24 mouse cellular contexts compared by ENCODE assay signal in the genomic region with DNA sequence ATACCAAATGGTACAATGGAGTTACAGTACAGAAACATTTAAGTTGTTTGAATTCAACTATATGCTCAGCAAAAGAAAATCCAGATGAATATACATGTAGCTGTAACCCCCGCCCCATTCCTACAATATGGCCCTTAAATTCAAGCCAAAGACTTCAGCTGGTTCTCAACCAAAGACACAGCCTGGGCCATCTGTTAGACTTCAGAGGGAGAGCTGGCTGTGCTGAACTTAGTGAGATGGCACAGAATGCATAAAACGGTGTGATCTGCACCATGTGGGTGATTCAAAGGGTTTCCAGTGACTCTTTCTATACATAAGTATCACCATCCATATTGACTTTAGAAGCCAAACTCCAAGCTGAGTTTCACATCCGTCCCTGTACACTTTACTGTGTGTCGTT. TPM values are rescaled to one million over a fixed set of nuclear protein-coding genes. Genes with fewer than 3 reads are reported as not detected.
DNase-seq lines count a peak whose midpoint lies in the region; ATAC-seq and TF ChIP-seq lines count a peak whose summit lies in the region.
"Had no signal": no experiment of that assay in that cellular context is flagged by ENCODE, and none has a peak within 500 bp of the region (broad histone marks: within the 10 kb centered on the region; RNA-seq: fewer than 3 reads in every experiment).

No protein-coding gene starts in this region.

- TF ChIP-seq CTCF in cerebellum, adult 2 months (IDR thresholded peaks at IDR 0.05; ENCODE audit: borderline replicate concordance, insufficient read depth, low read depth, low read length) = no peak
- TF ChIP-seq CTCF in forebrain, postnatal 0 days (IDR thresholded peaks at IDR 0.05; ENCODE audit: low read depth) = no peak

- no peak overlapping the region for H3K9ac ChIP-seq in forebrain, postnatal 0 days
- H3K9ac ChIP-seq: hindbrain, embryonic 14.5 days; midbrain, embryonic 13.5 days; stomach, embryonic 15.5 days had no signal

- peak; percentile 30 to 79 for DNase-seq in layer of hippocampus, adult 18-20 months (ENCODE audit: low spot score in 2 of 2)
- no peak for DNase-seq in layer of hippocampus, adult 9-10 months (ENCODE audit: low spot score)
- peak; percentile 71 for DNase-seq in brain, embryonic 18.5 days (ENCODE audit: low read depth, low spot score)
- DNase-seq in cerebellum, adult 2 months = peak; percentile 39 to 77
- peak; percentile 87 for DNase-seq in forebrain, postnatal 0 days
- no peak for DNase-seq in yolk sac, embryonic 10.5 days (ENCODE audit: low spot score)
- DNase-seq in gastrocnemius, postnatal 10 days = no peak
- DNase-seq in midbrain, embryonic 10.5 days (ENCODE audit: low spot score) = no peak
- DNase-seq: adrenal gland, postnatal 10 days; gastrocnemius, postnatal 14 days; heart, postnatal 14 days; liver; lung, adult 2 months; lung, postnatal 4 days; thymus, postnatal 36 days had no signal

- no peak overlapping the region for H3K4me2 ChIP-seq in forebrain, postnatal 0 days (ENCODE audit: low read depth)
- H3K4me2 ChIP-seq: hindbrain, embryonic 14.5 days; midbrain, embryonic 13.5 days; stomach, embryonic 15.5 days had no signal

- whole genome bisulfite sequencing in cerebellum, adult 2 months = 41% methylated on average over 4 of the region's 4 CpGs
- 58% methylated on average over 4 of the region's 4 CpGs for WGBS in forebrain, postnatal 0 days
- WGBS in midbrain, embryonic 10.5 days = 87% methylated on average over 4 of the region's 4 CpGs

- no peaks in the 10 kb centered on the region for H3K9me3 ChIP-seq in forebrain, postnatal 0 days (ENCODE audit: low read length)
- no peaks in the 10 kb centered on the region for H3K9me3 ChIP-seq in midbrain, embryonic 10.5 days (replicated peaks)
- H3K9me3 ChIP-seq: embryonic facial prominence, embryonic 10.5 days; heart, embryonic 10.5 days; midbrain, embryonic 13.5 days; stomach, embryonic 15.5 days had no signal

- peak; percentile 92 for ATAC-seq in forebrain, postnatal 0 days
- ATAC-seq: intestine, postnatal 0 days; midbrain, embryonic 13.5 days had no signal

- H3K27ac ChIP-seq in cerebellum, adult 2 months (ENCODE audit: insufficient read depth, low read length) = no peak overlapping the region
- H3K27ac ChIP-seq in forebrain, postnatal 0 days (ENCODE audit: low read depth, low read length) = peak overlapping the region; percentile 67
- H3K27ac ChIP-seq in midbrain, embryonic 10.5 days (replicated peaks) = no peak overlapping the region
- H3K27ac ChIP-seq: embryonic facial prominence, embryonic 10.5 days; heart, embryonic 10.5 days; hindbrain, embryonic 14.5 days; kidney, postnatal 0 days; midbrain, embryonic 13.5 days; stomach, embryonic 15.5 days had no signal

- H3K4me1 ChIP-seq in cerebellum, adult 2 months (ENCODE audit: control insufficient read depth, insufficient read depth, low read length) = peaks cover 17% of the 10 kb centered on the region; the same call in 1 of the 2 replicates
- 0 out of 2 replicates have a peak, but pooled peaks cover 5% of the 10 kb centered on the region for H3K4me1 ChIP-seq in forebrain, postnatal 0 days (ENCODE audit: insufficient read depth)
- H3K4me1 ChIP-seq in midbrain, embryonic 10.5 days = peaks cover 13% of the 10 kb centered on the region

- no peaks in the 10 kb centered on the region for H3K36me3 ChIP-seq in forebrain, postnatal 0 days (ENCODE audit: insufficient read depth)
- H3K36me3 ChIP-seq in midbrain, embryonic 10.5 days = no peaks in the 10 kb centered on the region
- H3K36me3 ChIP-seq: embryonic facial prominence, embryonic 10.5 days; heart, embryonic 10.5 days; midbrain, embryonic 13.5 days; stomach, embryonic 15.5 days had no signal

- TF ChIP-seq POLR2A in cerebellum, adult 2 months (IDR thresholded peaks at IDR 0.05; ENCODE audit: borderline replicate concordance, insufficient read depth, low read length) = no peak

- no peaks in the 10 kb centered on the region for H3K27me3 ChIP-seq in cerebellum, adult 2 months (ENCODE audit: control insufficient read depth, insufficient read depth, low read length)
- H3K27me3 ChIP-seq in forebrain, postnatal 0 days (ENCODE audit: insufficient read depth, low read length) = no peaks in the 10 kb centered on the region
- no peaks in the 10 kb centered on the region for H3K27me3 ChIP-seq in midbrain, embryonic 10.5 days (ENCODE audit: low read depth, poor library complexity, severe bottlenecking)
- H3K27me3 ChIP-seq: midbrain, embryonic 13.5 days; stomach, embryonic 15.5 days had no signal

- no peak overlapping the region for H3K4me3 ChIP-seq in cerebellum, adult 2 months (replicated peaks; ENCODE audit: insufficient read depth, low read depth, low read length)
- H3K4me3 ChIP-seq in forebrain, postnatal 0 days (ENCODE audit: low read depth, low read length) = no peak overlapping the region
- no peak overlapping the region for H3K4me3 ChIP-seq in midbrain, embryonic 10.5 days
- H3K4me3 ChIP-seq: embryonic facial prominence, embryonic 10.5 days; erythroblast, embryonic 14.5 days; heart, embryonic 10.5 days; midbrain, embryonic 13.5 days; stomach, embryonic 15.5 days had no signal

RNA-seq across cellular contexts. Expression of a gene that starts 39.1 kb away (rescaled TPM):
- 100 to 1,000 TPM; 101 to 115 TPM for total RNA-seq in layer of hippocampus, adult 18-20 months (2021)
- 45.3 and 48.2 TPM in 2 replicates for polyA plus RNA-seq in cerebellum, adult 2 months (2012; rRNA removed)
- 30.9 and 37.6 TPM in 2 replicates for total RNA-seq in forebrain, postnatal 0 days (2014; rRNA removed)
- 6.1 and 6.3 TPM in 2 replicates for polyA plus RNA-seq in forebrain, postnatal 0 days (2015; fragmentation: Nextera tagmentation; extraction: Ambion mirVana)
- total RNA-seq in gastrocnemius, postnatal 10 days (2021) = 10 to 100 TPM; 48.3 to 49.1 TPM
- polyA plus RNA-seq in midbrain, embryonic 10.5 days (2016; fragmentation: Nextera tagmentation; extraction: Ambion mirVana) = 7.9 and 9.5 TPM in 2 replicates

RNA-seq across cellular contexts. Expression of a gene that starts 39.7 kb away (rescaled TPM):
- total RNA-seq in layer of hippocampus, adult 18-20 months (2021) = 10 to 100 TPM; 30.8 to 31.9 TPM
- 14.4 and 15.5 TPM in 2 replicates for polyA plus RNA-seq in cerebellum, adult 2 months (2012; rRNA removed)
- total RNA-seq in forebrain, postnatal 0 days (2014; rRNA removed) = 41.4 and 49.2 TPM in 2 replicates
- 4.3 and 6.5 TPM in 2 replicates for polyA plus RNA-seq in forebrain, postnatal 0 days (2015; fragmentation: Nextera tagmentation; extraction: Ambion mirVana)
- under 1 TPM; 0.14 to 0.29 TPM for total RNA-seq in gastrocnemius, postnatal 10 days (2021)
- polyA plus RNA-seq in midbrain, embryonic 10.5 days (2016; fragmentation: Nextera tagmentation; extraction: Ambion mirVana) = 0.72 and 1.2 TPM in 2 replicates
- total RNA-seq: MEL had no signal
- polyA plus RNA-seq: erythroblast, embryonic 14.5 days had no signal

Comparison
In these comparisons a context has a peak if more than half of its experiments do, and no peak if none do; other contexts are left out.
1. DNase-seq: peak in layer of hippocampus, adult 18-20 months (2 of 2), brain, embryonic 18.5 days (single experiment), cerebellum, adult 2 months (2 of 2) and forebrain, postnatal 0 days (single experiment); none in layer of hippocampus, adult 9-10 months (single experiment), yolk sac, embryonic 10.5 days (single experiment), gastrocnemius, postnatal 10 days (single experiment) and midbrain, embryonic 10.5 days (single experiment).
2. RNA of a gene that starts 39.7 kb away (total RNA-seq): 41.4 to 49.2 TPM in forebrain, postnatal 0 days and 30.8 to 31.9 TPM in layer of hippocampus, adult 18-20 months; 0.14 to 0.29 TPM in gastrocnemius, postnatal 10 days; every median in the first group is over 10 times any median in the second.